Mouse (Mus musculus) gastrocnemius, postnatal 14 days (tissue): ENCODE data around the gene Hmg20b. TPM values are rescaled to one million over a fixed set of nuclear protein-coding genes. Genes with fewer than 3 reads are reported as not detected.

Source experiments
- DNase-seq: peaks from one replicate; pipeline ENCODE4 v3.0.0; 2021; ENCODE audit warnings: mixed read lengths
- intact Hi-C: fragments of 180-260 bp; cut with DNase I; formaldehyde crosslinking; loops from one replicate; pipeline ENCODE4 v1.15.1; 2025; ENCODE audit warnings: low total_unique reads
- total RNA-seq, 2 experiments: library from RNA; stranded (reverse); gene quantifications; 2 replicates each; pipeline ENCODE4 v1.2.3; 2021

The Hmg20b gene
- total RNA-seq, 2 experiments from 2014 or later = 24.3 to 25.8 TPM

DNA sequence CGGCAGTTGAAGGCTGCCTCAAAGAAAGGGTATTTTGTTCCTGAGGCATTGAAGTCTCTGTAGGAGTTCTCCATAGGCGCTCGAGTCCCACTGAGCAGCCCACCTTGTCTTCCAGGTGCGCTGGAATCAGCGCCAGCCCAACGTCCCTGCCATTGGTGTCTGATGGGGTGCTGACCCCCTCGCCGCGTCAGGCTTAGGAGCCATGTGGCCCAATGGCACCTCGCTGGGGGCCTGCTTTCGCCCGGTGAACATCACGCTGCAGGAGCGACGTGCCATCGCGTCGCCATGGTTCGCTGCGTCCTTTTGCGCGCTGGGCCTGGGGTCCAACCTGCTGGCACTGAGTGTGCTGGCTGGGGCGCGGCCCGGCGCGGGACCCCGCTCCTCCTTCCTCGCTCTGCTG, 18.0 kb downstream of the Hmg20b start:
- intact Hi-C loops = no loop called here
- DNase-seq = no peak

DNA sequence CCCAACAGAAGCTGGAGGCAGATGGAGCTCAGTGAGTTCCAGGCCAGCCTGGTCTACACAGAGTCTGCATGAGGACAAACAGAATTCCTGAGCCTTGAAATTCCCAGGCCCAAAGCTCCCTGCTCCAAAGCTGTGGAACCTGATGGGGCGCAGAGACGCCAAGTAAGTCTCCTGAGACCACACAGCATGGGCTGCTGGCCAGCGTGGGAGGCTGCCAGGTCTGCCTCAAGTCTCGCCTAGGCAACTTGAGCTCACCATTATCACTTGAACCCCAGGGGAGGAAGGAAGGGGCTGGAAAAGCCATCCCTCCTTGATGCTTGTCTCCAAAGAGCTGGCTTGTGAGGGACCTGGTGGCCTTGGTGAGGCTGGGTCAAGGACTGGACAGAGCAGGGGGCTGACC, 20.3 kb downstream of the Hmg20b start:
- intact Hi-C loops = no loop called here
- DNase-seq = peak; percentile 53

DNA sequence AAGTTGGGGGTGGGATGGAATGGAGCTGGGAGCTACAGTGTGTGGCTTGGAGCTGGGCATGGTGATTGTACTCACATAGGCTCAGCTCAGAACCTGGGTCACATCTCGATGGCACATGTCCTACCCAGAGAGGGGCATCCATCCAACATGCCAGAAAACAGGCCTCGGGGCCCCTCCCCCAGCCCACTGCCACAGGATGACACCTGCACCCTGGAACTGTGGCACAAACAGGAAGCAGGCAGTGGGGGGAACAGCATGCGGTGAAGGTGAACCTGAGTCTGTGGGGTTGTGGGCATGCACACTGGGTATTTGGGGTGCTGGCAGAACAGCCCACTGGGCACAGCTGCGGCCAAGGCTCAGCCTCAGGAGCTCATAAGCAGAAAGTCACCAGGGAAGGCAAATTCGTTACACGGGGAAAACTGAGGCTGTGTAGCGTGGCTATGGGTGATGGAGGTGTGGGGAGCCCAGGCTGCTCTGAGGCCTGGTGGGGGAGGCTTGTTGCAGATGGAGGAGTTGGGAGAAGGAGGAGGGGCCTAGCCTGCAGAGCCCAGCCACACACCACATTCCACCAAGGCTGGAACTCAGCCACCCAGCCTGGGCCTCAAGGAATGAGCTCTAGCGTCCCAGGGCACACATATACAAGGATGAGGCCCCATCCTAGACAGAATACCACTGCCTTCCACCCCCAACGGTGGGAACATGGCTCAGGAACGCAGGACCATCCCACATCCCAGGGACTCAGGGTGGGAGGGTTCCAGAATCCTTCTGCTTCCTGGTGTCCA, 20.9 kb downstream of the Hmg20b start:
- peak; percentile 66 for DNase-seq
- intact Hi-C loops = no loop called here

DNA sequence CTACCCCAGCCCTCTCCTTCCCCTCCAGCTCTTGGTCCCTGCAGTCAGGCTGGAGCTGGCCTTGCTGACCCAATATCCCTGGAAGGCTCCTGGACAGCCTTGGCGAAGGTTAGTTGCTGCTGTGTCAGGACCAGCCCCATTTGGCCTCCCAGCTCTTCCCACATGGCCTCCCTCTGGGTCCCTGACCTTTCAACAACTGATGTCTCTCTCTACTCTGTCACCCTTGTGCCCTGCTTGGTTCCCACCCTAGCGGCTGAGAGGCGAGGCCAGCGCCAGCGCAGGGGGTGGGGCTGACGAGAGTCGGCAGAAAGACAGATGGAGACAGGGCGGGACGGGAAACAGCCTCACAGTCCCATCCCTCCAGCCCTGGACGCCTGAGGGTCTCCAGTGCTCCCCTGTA, 21.9 kb downstream of the Hmg20b start, which contains the start of gene Tbxa2r:
TSS of gene Tbxa2r (plus strand) at position 346 of the 400 bp plus-strand sequence.
- intact Hi-C loops = no loop called here
- DNase-seq = peak; percentile 63

DNA sequence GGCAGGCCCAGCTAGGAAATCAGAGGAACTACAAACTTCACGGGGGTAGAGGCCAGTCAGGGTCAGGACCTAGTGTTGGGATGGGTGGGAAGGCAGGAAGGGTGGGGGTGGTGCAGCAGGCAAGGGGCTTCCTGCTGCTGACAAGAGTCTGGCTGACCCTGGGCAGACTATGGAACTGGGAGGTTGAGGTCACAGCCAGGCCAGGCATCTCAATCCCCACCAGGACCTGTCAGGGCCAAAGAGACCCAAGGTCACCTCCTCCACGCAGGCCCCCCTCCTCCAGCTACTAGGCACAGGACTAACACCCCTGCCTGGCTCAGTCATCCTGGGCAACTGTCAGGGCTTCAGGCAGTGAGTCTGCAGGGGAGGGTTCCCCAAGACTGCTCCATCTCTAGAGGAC, 22.3 kb downstream of the Hmg20b start:
- intact Hi-C loops = no loop called here

DNA sequence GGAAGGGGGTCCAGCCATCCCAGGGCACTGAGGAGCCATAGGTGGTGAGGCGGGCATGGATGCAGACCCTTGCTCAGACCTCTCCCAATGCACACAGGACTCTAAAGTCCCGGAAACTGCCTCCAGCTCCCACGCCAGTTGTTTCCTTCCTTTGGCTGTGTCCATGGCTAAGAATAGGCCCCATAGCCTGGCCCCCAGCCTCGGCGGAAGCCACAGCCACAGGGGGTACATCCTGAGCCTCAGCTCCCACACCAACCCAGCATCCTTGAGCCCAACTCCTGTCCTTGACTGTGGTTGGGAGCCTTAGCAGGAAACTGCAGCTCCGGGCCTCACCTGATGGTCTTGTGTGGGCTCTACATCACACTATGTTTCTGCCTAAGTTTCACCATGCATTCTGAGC, 23.4 kb downstream of the Hmg20b start:
- intact Hi-C loops = no loop called here
- peak; percentile 27 for DNase-seq

More for the DNA sequence above, 22.3 kb downstream of the Hmg20b start:
- DNase-seq = no peak

DNA sequence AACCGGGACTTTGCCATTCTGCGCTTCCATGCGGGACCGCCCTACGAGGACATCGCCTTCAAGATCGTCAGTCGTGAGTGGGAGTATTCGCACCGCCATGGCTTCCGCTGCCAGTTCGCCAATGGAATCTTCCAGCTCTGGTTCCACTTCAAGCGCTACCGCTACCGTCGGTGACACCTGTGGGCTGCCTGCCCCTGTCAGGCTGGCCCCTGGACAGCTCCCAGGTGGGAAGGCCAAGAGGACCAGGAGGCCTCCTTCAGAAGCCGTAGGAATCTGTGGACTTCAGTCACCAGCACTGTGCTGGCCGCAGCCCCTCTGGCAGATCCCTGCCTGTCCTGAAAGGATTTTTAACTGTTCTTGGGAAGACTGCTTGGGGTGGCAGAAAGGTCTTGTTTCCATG, 24.5 kb downstream of the Hmg20b start:
- no peak for DNase-seq
- intact Hi-C loops = no loop called here

DNA sequence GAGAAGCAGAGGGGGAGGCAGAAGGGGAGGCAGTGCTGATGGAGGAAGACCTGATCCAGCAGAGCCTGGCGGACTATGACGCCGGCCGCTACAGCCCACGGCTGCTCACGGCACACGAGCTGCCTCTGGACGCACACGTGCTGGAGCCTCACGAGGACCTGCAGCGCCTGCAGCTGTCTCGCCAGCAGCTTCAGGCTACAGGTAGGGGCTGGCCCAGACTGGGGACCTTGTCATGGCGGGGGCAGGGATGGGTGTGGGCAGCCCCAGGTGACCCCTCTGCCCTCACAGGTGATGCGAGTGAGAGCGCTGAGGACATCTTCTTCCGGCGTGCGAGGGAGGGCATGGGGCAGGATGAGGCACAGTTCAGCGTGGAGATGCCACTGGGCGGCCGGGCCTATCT, 25.1 kb downstream of the Hmg20b start:
- DNase-seq = no peak
- intact Hi-C loops = no loop called here

DNA sequence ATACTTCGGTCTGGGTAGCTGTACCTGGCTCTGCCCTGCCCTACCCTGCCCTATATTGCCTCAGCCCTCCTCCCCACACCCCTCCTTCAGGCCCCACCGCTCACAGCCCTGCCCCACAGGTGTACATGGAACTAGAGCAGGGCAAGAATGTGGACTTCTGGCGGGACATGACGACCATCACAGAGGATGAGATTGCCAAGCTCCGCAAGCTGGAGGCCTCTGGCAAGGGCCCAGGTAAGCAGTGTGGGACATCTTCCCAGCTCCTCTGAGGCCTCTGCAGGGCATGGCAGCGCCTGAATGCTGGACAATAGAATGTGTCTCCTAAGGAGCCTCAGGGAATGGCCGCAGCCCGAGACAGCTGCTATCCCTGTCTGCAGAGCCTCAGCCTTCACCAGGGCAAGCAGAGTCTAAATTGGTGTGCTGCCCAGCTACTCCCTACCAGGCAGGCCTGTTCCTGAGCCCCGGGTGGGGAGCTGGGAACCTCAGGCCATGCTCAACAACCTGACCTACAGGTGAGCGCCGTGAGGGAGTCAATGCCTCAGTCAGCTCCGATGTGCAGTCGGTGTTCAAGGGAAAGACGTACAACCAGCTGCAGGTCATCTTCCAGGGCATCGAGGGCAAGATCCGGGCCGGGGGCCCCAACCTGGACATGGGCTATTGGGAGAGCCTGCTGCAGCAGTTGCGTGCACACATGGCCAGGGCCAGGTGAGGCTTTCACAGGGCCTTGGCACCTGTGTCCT, 26.3 kb downstream of the Hmg20b start:
- DNase-seq = no peak
- intact Hi-C loops = no loop called here

DNA sequence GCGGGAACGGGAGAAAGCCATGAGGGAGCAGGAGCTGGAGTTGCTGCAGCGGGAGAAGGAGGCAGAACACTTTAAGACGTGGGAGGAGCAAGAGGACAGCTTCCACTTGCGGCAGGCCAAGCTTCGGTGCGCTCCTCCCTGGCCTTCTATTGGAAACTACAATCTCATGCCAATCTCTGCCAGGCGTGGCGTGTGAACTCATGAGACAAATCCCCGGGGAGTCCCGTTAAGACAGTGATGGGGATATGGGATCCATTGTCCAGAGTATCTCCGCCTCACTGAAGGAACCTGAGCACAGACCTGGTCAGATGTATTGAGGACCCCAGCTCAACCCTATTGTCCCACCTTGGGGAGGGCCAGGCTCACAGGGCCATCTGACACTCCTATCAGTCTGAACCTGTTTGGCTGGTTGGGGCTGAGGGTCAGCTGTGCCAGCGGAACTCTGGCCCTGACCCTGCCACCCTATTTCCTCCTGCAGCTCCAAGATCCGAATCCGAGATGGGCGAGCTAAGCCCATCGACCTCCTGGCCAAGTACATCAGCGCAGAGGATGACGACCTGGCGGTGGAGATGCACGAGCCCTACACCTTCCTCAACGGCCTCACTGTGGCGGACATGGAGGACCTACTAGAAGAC, 27.0 kb downstream of the Hmg20b start:
- no peak for DNase-seq
- intact Hi-C loops = no loop called here

DNA sequence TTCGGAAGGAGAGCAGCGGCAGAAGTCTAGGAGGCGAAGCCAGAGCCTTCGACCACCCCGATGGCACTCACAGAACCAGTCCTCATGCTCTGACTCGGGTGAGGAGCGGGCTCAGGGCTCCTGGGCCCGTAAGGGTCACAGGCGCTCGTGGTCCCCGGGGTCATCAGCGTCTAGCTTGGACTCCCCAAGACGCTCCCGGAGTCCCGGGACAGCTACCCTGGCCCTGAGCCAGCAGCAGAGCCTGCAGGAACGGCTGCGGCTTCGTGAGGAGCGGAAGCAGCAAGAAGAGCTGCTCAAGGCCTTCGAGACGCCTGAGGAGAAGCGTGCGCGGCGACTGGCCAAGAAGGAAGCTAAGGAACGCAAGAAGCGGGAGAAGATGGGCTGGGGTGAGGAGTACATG, 27.8 kb downstream of the Hmg20b start:
- DNase-seq = no peak
- intact Hi-C loops = no loop called here

DNA sequence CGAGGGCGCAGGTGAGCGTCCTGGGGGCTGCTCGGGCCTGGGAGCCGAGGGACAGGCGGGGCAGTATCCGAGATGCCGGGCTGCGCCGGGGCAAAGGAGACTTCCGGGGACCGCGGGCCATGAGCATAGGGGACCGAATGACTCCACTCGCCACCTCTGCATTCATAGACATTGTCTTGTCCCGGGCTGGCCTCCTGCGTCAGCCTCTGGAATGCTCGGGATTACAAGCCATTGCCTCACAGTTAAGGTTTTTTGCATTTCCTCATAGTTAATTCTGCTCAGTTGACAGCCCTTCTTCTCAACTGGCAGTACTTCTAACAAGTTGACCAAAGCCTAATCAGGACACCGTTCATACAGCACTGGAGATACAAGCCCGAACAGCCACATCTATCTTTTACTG, 28.8 kb downstream of the Hmg20b start:
- intact Hi-C loops = no loop called here
- no peak for DNase-seq

DNA sequence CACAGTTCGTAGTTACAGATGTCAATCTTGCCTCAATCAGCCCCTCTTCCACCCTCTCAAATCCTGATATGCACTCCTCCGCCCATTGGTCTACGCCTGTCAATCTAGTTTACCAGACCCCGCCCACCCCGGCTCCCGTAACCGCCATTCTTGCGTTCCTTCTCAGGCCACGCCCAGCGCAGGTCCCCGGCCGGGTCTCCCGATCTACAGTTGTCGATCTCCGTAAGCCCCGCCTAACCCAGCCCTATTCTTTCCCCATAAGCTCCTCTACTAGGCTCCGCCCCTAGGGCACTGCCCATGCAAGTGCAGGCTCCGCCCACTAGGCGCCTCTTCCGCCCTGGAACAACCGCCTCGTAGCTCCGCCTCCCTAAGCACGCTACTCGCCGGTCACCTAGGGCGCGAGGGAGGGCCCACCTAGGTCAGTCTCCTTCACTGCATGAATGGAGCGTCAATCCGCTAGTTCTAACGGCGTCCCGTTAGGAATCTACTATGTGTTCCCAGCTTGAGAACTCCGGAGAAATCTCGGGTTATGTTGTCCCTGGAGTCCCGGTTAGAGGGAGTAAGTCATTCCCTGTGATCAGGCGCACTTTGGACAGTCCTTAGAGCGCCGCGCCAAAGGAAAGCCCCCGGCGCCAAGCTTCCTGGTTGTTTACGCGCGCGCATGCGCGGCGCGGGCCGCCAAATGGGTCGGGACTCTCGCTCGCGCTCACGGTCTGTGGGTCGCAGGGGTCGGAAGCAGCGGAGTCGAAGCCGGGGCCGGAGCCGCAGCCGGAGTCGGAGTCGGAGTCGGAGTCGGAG, 29.5 kb downstream of the Hmg20b start, which contains the start of gene Cactin:
TSS of gene Cactin (plus strand) at position 554 of the 798 bp plus-strand sequence.
- intact Hi-C loops = no loop called here

DNA sequence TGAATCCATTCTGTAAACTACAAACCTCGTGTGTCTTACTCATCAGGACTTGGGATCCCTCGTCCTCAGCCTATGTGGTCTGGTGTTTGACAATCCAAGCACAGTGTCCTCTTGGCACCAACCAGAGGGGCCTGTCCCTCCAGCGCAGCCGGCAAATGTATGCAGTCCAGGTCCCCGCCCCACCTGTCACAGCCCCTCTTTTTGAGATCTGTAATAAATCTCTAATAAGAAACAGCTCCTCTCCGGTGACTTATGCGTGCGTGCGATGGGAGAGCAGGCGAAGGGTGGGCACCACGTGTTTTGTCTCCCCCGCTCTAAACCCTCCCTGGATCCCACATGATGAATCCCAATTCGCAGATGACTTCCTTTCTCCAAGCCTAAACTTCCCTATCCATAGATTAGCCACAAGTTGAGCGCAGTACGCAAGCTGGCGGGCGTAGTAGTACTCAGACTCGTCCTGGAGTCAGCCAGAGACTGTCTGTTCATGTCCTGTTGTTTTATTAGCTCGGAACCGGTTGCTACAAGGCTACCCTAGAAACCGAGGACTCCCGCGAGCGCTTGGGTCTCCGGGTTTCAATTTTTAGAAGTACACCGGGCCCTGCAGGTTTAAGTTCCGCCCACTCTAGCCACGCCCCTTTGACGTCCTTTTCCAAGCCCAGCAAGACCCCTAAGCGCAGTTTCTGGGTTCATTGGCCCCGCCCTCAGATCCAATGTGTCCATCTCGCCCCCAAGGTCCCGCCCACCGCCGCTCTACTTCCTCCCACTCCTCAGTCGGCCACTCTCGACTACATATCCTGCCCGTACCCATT, 30.3 kb downstream of the Hmg20b start:
- DNase-seq = no peak
- intact Hi-C loops = no loop called here

More for the DNA sequence above, 29.5 kb downstream of the Hmg20b start, which contains the start of gene Cactin:
- peak; percentile 100 for DNase-seq

DNA sequence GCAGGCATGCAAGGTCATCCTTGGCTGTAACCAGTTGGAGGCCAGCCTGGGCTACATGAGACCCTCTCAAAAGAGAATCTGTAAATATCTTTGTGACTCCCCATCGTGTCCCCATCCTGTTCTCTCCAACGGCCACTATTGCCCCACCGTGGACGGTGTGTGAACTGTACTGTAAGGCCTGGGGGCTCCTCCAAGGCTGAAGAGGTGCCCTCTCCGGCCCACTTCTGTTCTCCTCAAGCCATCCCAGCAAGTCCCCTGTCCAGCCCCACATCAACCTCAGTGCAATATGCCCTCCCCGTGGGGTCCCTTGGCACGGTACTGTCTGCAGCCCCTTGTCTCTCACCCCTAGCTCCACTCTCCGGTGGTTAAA, 31.0 kb downstream of the Hmg20b start:
- DNase-seq = no peak
- intact Hi-C loops = no loop called here

DNA sequence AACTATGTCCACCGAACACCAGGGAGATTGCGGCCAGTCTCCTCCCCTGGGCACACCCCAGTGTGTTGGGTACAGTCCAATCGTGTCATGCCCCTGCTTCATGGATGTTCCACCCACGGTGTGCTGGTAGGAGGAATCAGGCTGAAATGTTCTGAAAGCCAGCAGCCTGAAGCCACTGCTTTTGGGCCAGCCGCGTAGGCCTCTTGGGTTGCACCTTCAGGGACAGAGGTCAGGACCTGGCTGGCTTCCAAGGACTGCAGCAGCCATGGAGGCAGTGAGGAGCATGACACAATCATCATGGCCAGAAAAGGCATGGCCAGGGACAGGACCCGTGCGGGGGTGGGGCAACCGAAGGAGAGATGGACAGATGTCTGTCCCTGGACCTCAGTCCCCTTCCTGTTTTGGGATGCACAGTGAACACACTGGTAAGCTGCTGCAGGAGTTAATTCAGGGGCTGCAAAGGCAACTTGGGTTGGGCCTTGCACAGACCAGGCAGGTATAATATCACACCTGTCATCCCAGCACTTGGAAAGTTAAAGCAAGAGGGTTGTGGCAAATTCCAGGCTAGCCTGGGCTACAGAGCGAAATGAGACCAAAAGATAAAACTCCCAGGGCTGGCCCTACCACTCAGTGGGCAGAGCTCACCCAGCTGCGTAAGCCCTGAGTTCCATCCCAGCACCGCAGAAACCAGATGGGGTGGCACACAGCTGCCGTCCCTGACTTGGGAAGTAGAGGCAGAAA, 31.5 kb downstream of the Hmg20b start:
- no peak for DNase-seq
- intact Hi-C loops = no loop called here

DNA sequence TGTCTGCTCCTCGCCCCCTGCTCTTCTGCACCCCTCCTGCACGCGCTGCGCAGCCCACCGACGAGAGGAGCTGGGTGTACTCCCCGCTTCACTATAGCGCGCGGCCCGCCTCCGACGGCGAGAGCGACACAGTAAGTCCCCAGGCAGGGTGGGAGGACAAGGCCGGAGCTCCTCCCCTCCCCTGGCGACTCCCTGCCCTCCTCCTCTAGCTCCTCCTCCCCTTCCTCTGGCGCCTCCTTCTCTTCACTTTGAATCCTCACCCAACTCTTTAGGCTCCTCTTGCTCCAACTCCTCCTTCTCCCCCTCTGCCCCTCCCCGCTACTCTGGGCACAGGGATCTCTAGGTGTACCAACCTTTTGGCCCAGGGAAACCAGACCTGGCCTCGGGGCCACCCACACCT, 33.0 kb downstream of the Hmg20b start:
- intact Hi-C loops = no loop called here
- peak; percentile 44 for DNase-seq

DNA sequence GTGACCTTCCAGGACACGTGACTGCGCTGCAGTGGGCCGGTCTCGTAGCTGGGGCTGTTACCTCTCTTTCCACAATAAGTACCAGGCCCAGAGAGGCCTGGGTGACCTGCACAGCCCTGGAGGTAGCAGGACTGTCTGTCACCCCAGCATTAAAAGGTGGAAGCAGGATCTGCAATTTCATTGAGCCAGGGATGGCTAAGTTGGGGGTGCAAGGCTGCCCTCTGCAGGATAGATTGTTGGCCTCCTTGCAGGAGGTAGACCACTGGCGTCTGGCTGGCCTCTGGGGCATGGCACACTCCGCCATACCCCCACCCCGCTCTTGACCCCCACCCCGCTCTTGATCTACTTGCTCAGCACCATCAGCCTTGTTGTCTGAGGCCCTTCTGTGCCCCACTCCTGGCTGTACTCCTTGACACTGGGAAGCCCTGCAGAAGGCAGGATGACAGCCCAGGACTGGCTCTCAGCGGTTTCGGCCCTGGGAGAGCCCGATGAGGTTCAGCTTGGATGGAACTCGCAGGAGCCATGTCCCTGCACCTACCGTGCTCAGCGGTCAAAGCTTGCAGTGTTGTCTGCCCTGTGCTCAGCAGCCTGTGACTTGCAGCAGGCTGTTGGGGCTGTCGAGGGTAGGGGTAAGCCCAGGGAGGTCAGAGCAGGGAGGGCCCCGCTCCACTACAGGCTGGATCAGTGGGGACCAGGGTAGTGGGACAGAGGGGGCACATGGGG, 33.8 kb downstream of the Hmg20b start:
- DNase-seq = no peak
- intact Hi-C loops = no loop called here
